Mouse (Mus musculus) stomach, embryonic 14.5 days (tissue): ENCODE data around the gene Btrc. TPM values are rescaled to one million over a fixed set of nuclear protein-coding genes. Genes with fewer than 3 reads are reported as not detected.

Experiments
- ATAC-seq: fragments of 200-750 bp; cut with Nextera tagmentation; 2 replicates; pipeline ENCODE4 v1.8.0; 2017; ENCODE audit warnings: low read depth, moderate TSS enrichment; ENCODE audit not compliant: insufficient number of reproducible peaks, insufficient read depth, low FRiP score
- H3K27ac ChIP-seq: fragments of 300-500 bp; sonication (generic); 2 replicates; pipeline ENCODE4 v1.5.1; 2014; ENCODE audit warnings: mild to moderate bottlenecking, low read length, moderate library complexity, mixed read lengths
- H3K27me3 ChIP-seq: fragments of 300-500 bp; sonication (generic); 2 replicates; pipeline ENCODE4 v1.6.1; 2014; ENCODE audit warnings: low read length, control low read depth, mixed read lengths; ENCODE audit not compliant: control insufficient read depth, insufficient read depth
- H3K36me3 ChIP-seq: fragments of 300-500 bp; sonication (generic); 2 replicates; pipeline ENCODE4 v1.6.1; 2014; ENCODE audit warnings: mild to moderate bottlenecking, control low read depth, low read length, moderate library complexity, mixed read lengths; ENCODE audit not compliant: control insufficient read depth, insufficient read depth
- H3K4me1 ChIP-seq: fragments of 300-500 bp; sonication (generic); 2 replicates; pipeline ENCODE4 v1.6.1; 2014; ENCODE audit warnings: low read length, control low read depth, mixed read lengths; ENCODE audit not compliant: control insufficient read depth, insufficient read depth
- H3K4me2 ChIP-seq: fragments of 300-500 bp; sonication (generic); replicated peaks from 2 replicates; pipeline ENCODE4 v1.6.1; 2014; ENCODE audit warnings: low read depth, low read length, control low read depth
- H3K4me3 ChIP-seq: fragments of 300-500 bp; sonication (generic); 2 replicates; pipeline ENCODE4 v1.5.1; 2014; ENCODE audit warnings: low read depth, low read length, control low read depth
- H3K9ac ChIP-seq: fragments of 300-500 bp; sonication (generic); replicated peaks from 2 replicates; pipeline ENCODE4 v1.6.1; 2014; ENCODE audit warnings: low read depth, mild to moderate bottlenecking, control low read depth, low read length, moderate library complexity, mixed read lengths
- H3K9me3 ChIP-seq: fragments of 300-500 bp; sonication (generic); 2 replicates; pipeline ENCODE4 v1.6.1; 2016; ENCODE audit warnings: low read depth, low read length, control low read depth; ENCODE audit not compliant: control insufficient read depth
- WGBS: fragments of 180-500 bp; shearing (Covaris S2); extraction: QIAGEN DNeasy Blood & Tissue Kit; methylation state at CpG from one replicate; pipeline ENCODE4 v1.1.7; 2014; 5-methylcytosine and 5-hydroxymethylcytosine counted together
- polyA plus RNA-seq: library from polyadenylated mRNA; unstranded; fragments of >200 nt; fragmentation: Nextera tagmentation; extraction: Ambion mirVana; gene quantifications from 2 replicates; pipeline ENCODE4 v1.2.1, GENCODE M21; 2014

The Btrc gene
- polyA plus RNA-seq, 1 experiment from 2014 or later: 52.1 TPM

- Histone ChIP-seq H3K4me1 (0 out of 2 replicates have a peak, but pooled peaks cover 4% of the 10 kb centered on the region), H3K4me3 (no peak overlapping the region), H3K27ac (no peak overlapping the region), H3K9ac (no peak overlapping the region), H3K36me3 (no peaks in the 10 kb centered on the region), H3K27me3 (no peaks in the 10 kb centered on the region), H3K4me2 (no peak overlapping the region), H3K9me3 (no peaks in the 10 kb centered on the region)
- no peak for ATAC-seq
- 33% methylated on average over 7 of the region's 7 CpGs for WGBS
Measured at GRCm38 (mm10) chr19:45446631-45447030, 83.1 kb downstream of the Btrc start.

- H3K9me3 ChIP-seq: no peaks in the 10 kb centered on the region
- no peak overlapping the region for H3K27ac ChIP-seq
- no peaks in the 10 kb centered on the region for H3K36me3 ChIP-seq
- H3K4me1 ChIP-seq: 0 out of 2 replicates have a peak, but pooled peaks cover 4% of the 10 kb centered on the region
- 79% methylated on average over 2 of the region's 2 CpGs for WGBS
- H3K9ac ChIP-seq: no peak overlapping the region
- no peak for ATAC-seq
- H3K4me3 ChIP-seq: no peak overlapping the region
- H3K4me2 ChIP-seq: no peak overlapping the region
- no peaks in the 10 kb centered on the region for H3K27me3 ChIP-seq
Measured at GRCm38 (mm10) chr19:45447222-45447621, 83.7 kb downstream of the Btrc start.

DNA sequence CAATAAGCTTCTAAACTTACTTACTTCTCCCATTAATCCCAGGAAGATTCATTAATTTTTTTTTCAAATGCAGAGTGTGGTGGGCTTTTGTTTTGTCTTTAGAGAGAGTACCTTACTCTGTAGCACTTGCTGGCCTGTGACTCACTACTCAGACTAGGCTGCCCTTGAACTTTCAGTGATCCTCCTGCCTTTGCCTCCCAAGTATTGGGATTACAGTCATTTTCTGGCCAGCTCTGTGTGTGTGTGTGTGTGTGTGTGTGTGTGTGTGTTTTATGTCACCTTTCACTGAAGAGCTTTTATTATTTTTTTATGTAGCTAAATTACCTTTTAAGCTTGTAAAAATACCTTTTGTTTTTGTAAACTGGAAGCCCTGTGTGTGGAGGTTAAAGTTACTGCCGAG is 84.4 kb downstream of the Btrc start:
- H3K9ac ChIP-seq: no peak overlapping the region
- H3K4me2 ChIP-seq: no peak overlapping the region
- no peaks in the 10 kb centered on the region for H3K27me3 ChIP-seq
- 0 out of 2 replicates have a peak, but pooled peaks cover 4% of the 10 kb centered on the region for H3K4me1 ChIP-seq
- H3K36me3 ChIP-seq: no peaks in the 10 kb centered on the region
- H3K27ac ChIP-seq: no peak overlapping the region
- WGBS: 91% methylated on average over 1 of the region's 1 CpGs
- no peak overlapping the region for H3K4me3 ChIP-seq
- no peak for ATAC-seq
- H3K9me3 ChIP-seq: no peaks in the 10 kb centered on the region

DNA sequence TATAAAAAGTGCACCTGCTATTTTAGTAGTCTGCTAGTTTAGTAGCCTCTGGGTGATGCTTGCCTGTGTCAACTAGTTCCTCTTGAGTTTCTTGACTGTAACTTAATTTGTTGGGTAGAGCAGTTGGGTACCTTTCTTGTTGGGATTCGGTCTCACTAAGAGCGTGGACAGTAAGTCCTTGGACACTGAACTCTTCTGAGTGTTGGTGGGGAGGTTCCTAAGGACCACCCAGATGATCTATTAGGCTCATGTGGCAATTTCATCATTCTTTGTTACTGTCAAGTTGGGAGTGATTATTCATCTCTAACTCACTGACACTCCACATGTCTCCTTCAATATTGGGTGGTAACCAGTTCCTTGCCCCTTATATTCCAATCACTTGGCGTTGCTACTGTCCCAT is 90.9 kb downstream of the Btrc start:
- no peak overlapping the region for H3K4me2 ChIP-seq
- no peaks in the 10 kb centered on the region for H3K9me3 ChIP-seq
- no peak overlapping the region for H3K4me3 ChIP-seq
- H3K4me1 ChIP-seq: no peaks in the 10 kb centered on the region; the same call in 1 of the 2 replicates
- no peaks in the 10 kb centered on the region for H3K27me3 ChIP-seq
- WGBS: 96% methylated on average over 3 of the region's 3 CpGs
- no peaks in the 10 kb centered on the region for H3K36me3 ChIP-seq
- no peak overlapping the region for H3K9ac ChIP-seq
- H3K27ac ChIP-seq: no peak overlapping the region
- no peak for ATAC-seq

- ATAC-seq: no peak
- no peak overlapping the region for H3K9ac ChIP-seq
- no peaks in the 10 kb centered on the region for H3K36me3 ChIP-seq
- no peaks in the 10 kb centered on the region for H3K27me3 ChIP-seq
- H3K27ac ChIP-seq: no peak overlapping the region
- H3K9me3 ChIP-seq: no peaks in the 10 kb centered on the region
- peaks cover 4% of the 10 kb centered on the region; the same call in 1 of the 2 replicates for H3K4me1 ChIP-seq
- WGBS: 87% methylated on average over 7 of the region's 7 CpGs
- H3K4me2 ChIP-seq: no peak overlapping the region
- H3K4me3 ChIP-seq: no peak overlapping the region
Measured at GRCm38 (mm10) chr19:45456896-45457295, 93.4 kb downstream of the Btrc start.

GRCm38 (mm10) chr19:45458702-45459101 is 95.2 kb downstream of the Btrc start:
- no peak overlapping the region for H3K4me3 ChIP-seq
- H3K27ac ChIP-seq: no peak overlapping the region
- no peak overlapping the region for H3K9ac ChIP-seq
- no peaks in the 10 kb centered on the region for H3K27me3 ChIP-seq
- WGBS: 47% methylated on average over 7 of the region's 7 CpGs
- H3K36me3 ChIP-seq: no peaks in the 10 kb centered on the region
- H3K9me3 ChIP-seq: no peaks in the 10 kb centered on the region
- no peak overlapping the region for H3K4me2 ChIP-seq
- no peak for ATAC-seq
- peaks cover 4% of the 10 kb centered on the region; the same call in 1 of the 2 replicates for H3K4me1 ChIP-seq

DNA sequence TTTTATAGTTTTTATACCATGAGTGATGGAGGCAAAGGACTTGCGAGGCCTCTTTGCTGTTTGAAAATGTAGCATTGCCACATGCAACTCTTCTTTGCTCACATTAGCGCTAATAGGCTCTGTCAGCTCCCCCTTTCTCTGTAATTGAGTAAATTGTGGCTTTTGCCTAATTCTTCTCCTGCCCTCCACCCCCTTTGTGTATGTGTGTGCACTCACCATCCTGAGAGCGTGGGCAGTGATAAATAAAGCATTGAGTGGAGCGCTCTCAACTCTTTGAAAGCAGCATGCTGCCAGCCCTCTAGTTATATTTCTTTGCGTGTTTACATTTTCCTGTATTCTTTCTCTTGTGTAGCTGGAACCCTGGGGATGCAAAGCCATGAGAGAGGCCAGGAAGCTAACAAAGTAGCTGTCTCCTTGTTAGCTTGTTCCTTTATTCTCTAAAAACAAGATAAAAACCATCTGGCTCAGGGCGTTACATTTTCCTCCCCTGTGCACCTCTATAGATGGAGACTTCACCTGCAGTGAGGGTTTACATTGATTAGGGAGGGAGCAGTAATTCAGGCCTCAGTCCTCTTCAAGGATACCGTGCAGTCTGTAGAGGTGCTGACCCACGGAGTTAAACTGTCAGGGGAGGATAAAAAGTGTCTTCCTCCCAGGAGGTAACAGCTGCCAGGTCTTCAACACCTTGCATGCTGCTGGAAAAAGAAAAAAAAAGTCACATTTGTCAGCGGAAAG is 96.6 kb downstream of the Btrc start:
- WGBS: 36% methylated on average over 9 of the region's 9 CpGs

GRCm38 (mm10) chr19:45460749-45461736 is 97.5 kb downstream of the Btrc start:
- Histone ChIP-seq H3K4me2 (no peak overlapping the region), H3K4me1 (peaks cover 4% of the 10 kb centered on the region; the same call in 1 of the 2 replicates), H3K27ac (no peak overlapping the region), H3K36me3 (no peaks in the 10 kb centered on the region), H3K4me3 (no peak overlapping the region), H3K9me3 (no peaks in the 10 kb centered on the region), H3K9ac (no peak overlapping the region), H3K27me3 (no peaks in the 10 kb centered on the region)
- 46% methylated on average over 10 of the region's 10 CpGs for WGBS
- no peak for ATAC-seq

More for the DNA sequence above, 96.6 kb downstream of the Btrc start:
- Histone ChIP-seq H3K9me3 (no peaks in the 10 kb centered on the region), H3K4me1 (peaks cover 4% of the 10 kb centered on the region; the same call in 1 of the 2 replicates), H3K27ac (no peak overlapping the region), H3K36me3 (no peaks in the 10 kb centered on the region), H3K27me3 (no peaks in the 10 kb centered on the region), H3K9ac (no peak overlapping the region), H3K4me2 (no peak overlapping the region), H3K4me3 (no peak overlapping the region)
- no peak for ATAC-seq
